Mouse (Mus musculus) embryonic facial prominence, embryonic 10.5 days (tissue): ENCODE data around the gene Vwa5b1. TPM values are rescaled to one million over a fixed set of nuclear protein-coding genes. Genes with fewer than 3 reads are reported as not detected.

Source experiments
- DNase-seq: peaks from one replicate; pipeline ENCODE4 v3.0.0-alpha.2; 2017; ENCODE audit warnings: low spot score
- H3K27ac ChIP-seq: fragments of 300-500 bp; sonication (generic); replicated peaks from 2 replicates; pipeline ENCODE4 v1.5.1; 2016; ENCODE audit warnings: mild to moderate bottlenecking
- H3K27me3 ChIP-seq: fragments of 300-500 bp; sonication (generic); replicated peaks from 2 replicates; pipeline ENCODE4 v1.6.1; 2016; ENCODE audit warnings: low read depth, mild to moderate bottlenecking; ENCODE audit not compliant: poor library complexity, severe bottlenecking
- H3K36me3 ChIP-seq: fragments of 300-500 bp; sonication (generic); replicated peaks from 2 replicates; pipeline ENCODE4 v1.6.1; 2016; ENCODE audit warnings: mild to moderate bottlenecking, moderate library complexity
- H3K4me1 ChIP-seq: fragments of 300-500 bp; sonication (generic); 2 replicates; pipeline ENCODE4 v1.6.1; 2016
- H3K4me3 ChIP-seq: fragments of 300-500 bp; sonication (generic); 2 replicates; pipeline ENCODE4 v1.5.1; 2016; ENCODE audit warnings: mild to moderate bottlenecking, moderate library complexity
- H3K9me3 ChIP-seq: fragments of 300-500 bp; sonication (generic); 2 replicates; pipeline ENCODE4 v1.6.1; 2016; ENCODE audit warnings: mild to moderate bottlenecking
- WGBS: fragments of 180-500 bp; shearing (Covaris S2); methylation state at CpG from one replicate; pipeline ENCODE4 v1.1.7; 2016; 5-methylcytosine and 5-hydroxymethylcytosine counted together
- polyA plus RNA-seq: library from polyadenylated mRNA; unstranded; fragments of >200 nt; fragmentation: Nextera tagmentation; extraction: Ambion mirVana; gene quantifications from 2 replicates; pipeline ENCODE4 v1.2.1, GENCODE M21; 2016

Gene Vwa5b1
- polyA plus RNA-seq, 1 experiment from 2014 or later, result 0.14 TPM

- H3K27me3 ChIP-seq, result peaks cover 5% of the 10 kb centered on the region; the same call in 1 of the 2 replicates
- H3K9me3 ChIP-seq, result no peaks in the 10 kb centered on the region
- 43% methylated on average over 11 of the region's 11 CpGs for WGBS
- H3K36me3 ChIP-seq, result no peaks in the 10 kb centered on the region
- DNase-seq, result peak; percentile 56
- peaks cover 41% of the 10 kb centered on the region for H3K4me1 ChIP-seq
- no peak overlapping the region for H3K4me3 ChIP-seq
- H3K27ac ChIP-seq, result no peak overlapping the region
Observed at GRCm38 (mm10) chr4:138569928-138570327, 65.8 kb downstream of the Vwa5b1 start.

GRCm38 (mm10) chr4:138568275-138568674 is 67.4 kb downstream of the Vwa5b1 start:
- DNase-seq, result no peak
- H3K27me3 ChIP-seq, result peaks cover 10% of the 10 kb centered on the region; the same call in 1 of the 2 replicates
- H3K36me3 ChIP-seq, result no peaks in the 10 kb centered on the region
- no peaks in the 10 kb centered on the region for H3K9me3 ChIP-seq
- peaks cover 30% of the 10 kb centered on the region for H3K4me1 ChIP-seq
- no peak overlapping the region for H3K27ac ChIP-seq
- WGBS, result 69% methylated on average over 2 of the region's 2 CpGs
- H3K4me3 ChIP-seq, result no peak overlapping the region

DNA sequence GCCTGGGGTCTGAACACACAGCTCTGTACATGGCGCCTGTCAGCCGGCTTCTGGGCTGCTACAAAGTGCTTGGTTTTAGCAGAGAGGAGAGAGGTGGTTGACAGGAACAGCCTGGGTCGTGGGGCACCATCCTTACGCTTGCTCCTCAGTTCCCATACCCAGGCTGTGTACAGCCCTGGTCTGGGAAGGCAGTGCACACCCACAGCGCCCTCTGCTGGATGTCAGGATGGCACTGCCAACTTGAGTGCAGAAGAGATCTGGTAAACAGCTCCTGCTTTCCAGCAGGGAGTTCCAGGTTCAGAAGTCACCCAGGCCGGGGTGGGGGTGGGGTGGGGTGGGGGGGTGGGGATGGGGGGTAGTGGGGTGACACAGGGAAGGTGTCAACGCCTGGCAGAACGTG is 73.7 kb downstream of the Vwa5b1 start:
- DNase-seq, result peak; percentile 85
- Histone ChIP-seq H3K4me1 (peaks cover 9% of the 10 kb centered on the region), H3K4me3 (no peak overlapping the region), H3K36me3 (no peaks in the 10 kb centered on the region), H3K9me3 (no peaks in the 10 kb centered on the region), H3K27ac (no peak overlapping the region), H3K27me3 (peaks cover 45% of the 10 kb centered on the region)
- WGBS, result 9% methylated on average over 8 of the region's 8 CpGs

GRCm38 (mm10) chr4:138555531-138555930 is 80.2 kb downstream of the Vwa5b1 start:
- peaks cover 63% of the 10 kb centered on the region for H3K27me3 ChIP-seq
- H3K4me3 ChIP-seq, result peak overlapping the region; percentile 44
- no peaks in the 10 kb centered on the region for H3K36me3 ChIP-seq
- H3K4me1 ChIP-seq, result peaks cover 28% of the 10 kb centered on the region
- DNase-seq, result peak; percentile 45
- H3K27ac ChIP-seq, result no peak overlapping the region
- no peaks in the 10 kb centered on the region for H3K9me3 ChIP-seq
- 1% methylated on average over 19 of the region's 19 CpGs for WGBS

- H3K4me3 ChIP-seq, result peak overlapping the region; percentile 44
- 4% methylated on average over 14 of the region's 14 CpGs for WGBS
- H3K36me3 ChIP-seq, result no peaks in the 10 kb centered on the region
- no peaks in the 10 kb centered on the region for H3K9me3 ChIP-seq
- peaks cover 28% of the 10 kb centered on the region for H3K4me1 ChIP-seq
- H3K27ac ChIP-seq, result no peak overlapping the region
- no peak for DNase-seq
- H3K27me3 ChIP-seq, result peaks cover 63% of the 10 kb centered on the region
Observed at GRCm38 (mm10) chr4:138554934-138555333, 80.8 kb downstream of the Vwa5b1 start.

- no peaks in the 10 kb centered on the region for H3K9me3 ChIP-seq
- H3K27me3 ChIP-seq, result peaks cover 63% of the 10 kb centered on the region
- no peak overlapping the region for H3K4me3 ChIP-seq
- DNase-seq, result no peak
- no peak overlapping the region for H3K27ac ChIP-seq
- H3K36me3 ChIP-seq, result no peaks in the 10 kb centered on the region
- WGBS, result 5% methylated on average over 3 of the region's 3 CpGs
- peaks cover 28% of the 10 kb centered on the region for H3K4me1 ChIP-seq
Observed at GRCm38 (mm10) chr4:138554302-138554701, 81.4 kb downstream of the Vwa5b1 start.

GRCm38 (mm10) chr4:138553516-138553933 is 82.2 kb downstream of the Vwa5b1 start:
- no peak for DNase-seq
- peaks cover 28% of the 10 kb centered on the region for H3K4me1 ChIP-seq
- peaks cover 62% of the 10 kb centered on the region for H3K27me3 ChIP-seq
- 65% methylated on average over 8 of the region's 8 CpGs for WGBS
- no peaks in the 10 kb centered on the region for H3K36me3 ChIP-seq
- H3K4me3 ChIP-seq, result no peak overlapping the region
- no peak overlapping the region for H3K27ac ChIP-seq
- no peaks in the 10 kb centered on the region for H3K9me3 ChIP-seq

- Histone ChIP-seq H3K4me3 (no peak overlapping the region), H3K36me3 (no peaks in the 10 kb centered on the region), H3K27me3 (peaks cover 62% of the 10 kb centered on the region), H3K9me3 (no peaks in the 10 kb centered on the region), H3K27ac (no peak overlapping the region), H3K4me1 (peaks cover 28% of the 10 kb centered on the region)
- no peak for DNase-seq
- WGBS, result 47% methylated on average over 1 of the region's 1 CpGs
Observed at GRCm38 (mm10) chr4:138553116-138553515, 82.6 kb downstream of the Vwa5b1 start.

DNA sequence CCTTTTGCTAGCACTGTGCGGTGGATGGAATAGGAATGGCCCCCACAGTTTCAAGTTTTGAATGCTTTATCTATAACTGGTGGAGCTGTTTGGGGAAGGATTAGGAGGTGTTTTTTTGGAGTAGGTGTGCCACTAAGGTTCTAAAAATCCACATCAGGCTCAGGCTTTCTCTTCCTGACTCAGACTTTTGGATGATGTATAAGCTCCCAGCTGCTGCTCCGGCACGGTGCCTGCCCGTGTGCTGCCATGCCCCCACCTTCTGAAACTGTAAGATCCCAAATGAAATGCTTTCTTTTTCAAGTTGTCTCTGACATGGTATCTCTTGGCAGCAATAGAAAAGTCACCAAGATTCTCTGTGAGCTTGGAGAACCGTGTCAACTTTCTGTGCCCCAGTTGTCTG is 84.1 kb downstream of the Vwa5b1 start:
- H3K27me3 ChIP-seq, result peaks cover 54% of the 10 kb centered on the region
- H3K4me3 ChIP-seq, result no peak overlapping the region
- WGBS, result 89% methylated on average over 5 of the region's 5 CpGs
- no peaks in the 10 kb centered on the region for H3K9me3 ChIP-seq
- H3K27ac ChIP-seq, result no peak overlapping the region
- DNase-seq, result no peak
- no peaks in the 10 kb centered on the region for H3K36me3 ChIP-seq
- peaks cover 30% of the 10 kb centered on the region for H3K4me1 ChIP-seq

DNA sequence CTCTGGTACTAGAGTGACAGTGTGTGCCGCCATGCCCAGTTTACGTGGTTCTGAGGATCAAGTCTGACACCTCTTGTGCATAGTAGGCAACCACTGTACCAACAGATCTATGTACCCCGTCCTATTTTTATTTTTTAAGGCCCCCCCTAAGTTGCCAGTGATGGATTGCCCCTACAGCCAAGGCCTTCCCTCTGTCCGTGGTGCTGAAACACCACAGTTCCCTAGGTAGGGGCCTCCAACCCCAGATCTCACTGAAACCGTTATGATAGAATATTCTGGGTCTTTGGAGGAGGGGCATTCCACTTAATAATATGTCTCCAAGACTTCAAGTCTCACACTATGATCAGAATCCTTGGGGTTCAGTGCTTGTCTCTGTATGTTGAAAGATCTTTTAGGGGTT is 85.1 kb downstream of the Vwa5b1 start:
- no peak overlapping the region for H3K27ac ChIP-seq
- H3K27me3 ChIP-seq, result peaks cover 54% of the 10 kb centered on the region
- H3K4me3 ChIP-seq, result no peak overlapping the region
- peak; percentile 40 for DNase-seq
- H3K9me3 ChIP-seq, result no peaks in the 10 kb centered on the region
- peaks cover 24% of the 10 kb centered on the region for H3K4me1 ChIP-seq
- H3K36me3 ChIP-seq, result no peaks in the 10 kb centered on the region
- WGBS, result 55% methylated on average over 5 of the region's 5 CpGs

- no peaks in the 10 kb centered on the region for H3K9me3 ChIP-seq
- WGBS, result 79% methylated on average over 4 of the region's 4 CpGs
- H3K27ac ChIP-seq, result no peak overlapping the region
- H3K4me3 ChIP-seq, result no peak overlapping the region
- H3K4me1 ChIP-seq, result peaks cover 8% of the 10 kb centered on the region
- H3K27me3 ChIP-seq, result peaks cover 43% of the 10 kb centered on the region
- H3K36me3 ChIP-seq, result no peaks in the 10 kb centered on the region
- DNase-seq, result no peak
Observed at GRCm38 (mm10) chr4:138548960-138549359, 86.7 kb downstream of the Vwa5b1 start.

- no peak overlapping the region for H3K27ac ChIP-seq
- H3K27me3 ChIP-seq, result peaks cover 35% of the 10 kb centered on the region
- H3K4me3 ChIP-seq, result no peak overlapping the region
- H3K36me3 ChIP-seq, result no peaks in the 10 kb centered on the region
- DNase-seq, result no peak
- WGBS, result 15% methylated on average over 10 of the region's 10 CpGs
- no peaks in the 10 kb centered on the region for H3K9me3 ChIP-seq
- peaks cover 5% of the 10 kb centered on the region; the same call in 1 of the 2 replicates for H3K4me1 ChIP-seq
Observed at GRCm38 (mm10) chr4:138548124-138548561, 87.5 kb downstream of the Vwa5b1 start.

- peaks cover 5% of the 10 kb centered on the region; the same call in 1 of the 2 replicates for H3K4me1 ChIP-seq
- no peak for DNase-seq
- no peak overlapping the region for H3K27ac ChIP-seq
- H3K36me3 ChIP-seq, result no peaks in the 10 kb centered on the region
- H3K9me3 ChIP-seq, result no peaks in the 10 kb centered on the region
- no peak overlapping the region for H3K4me3 ChIP-seq
- 18% methylated on average over 10 of the region's 10 CpGs for WGBS
- peaks cover 32% of the 10 kb centered on the region for H3K27me3 ChIP-seq
Observed at GRCm38 (mm10) chr4:138547556-138547955, 88.1 kb downstream of the Vwa5b1 start.
